Mouse (Mus musculus): ENCODE data around the gene Plbd2.

DNA sequence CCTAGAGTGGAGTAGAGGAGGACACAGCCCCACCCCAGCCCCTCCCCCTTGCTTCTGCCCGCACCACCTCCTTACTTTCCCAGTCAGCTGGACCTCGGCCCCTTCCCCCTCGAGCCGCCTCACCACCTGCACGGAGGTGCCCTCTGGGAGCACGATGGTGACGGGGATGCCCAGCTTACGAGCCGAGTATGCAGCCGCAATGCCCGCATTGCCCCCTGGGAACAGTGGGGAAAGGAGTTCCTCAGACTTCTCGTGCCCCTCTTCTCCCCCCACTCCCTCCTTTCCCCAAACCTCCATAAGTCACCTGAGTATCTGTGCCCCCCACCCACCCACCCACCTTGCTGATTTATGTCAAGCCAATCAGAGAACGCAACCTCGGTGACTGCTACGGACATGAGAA lies 41.5 kb downstream of the Plbd2 start:
- TF ChIP-seq CTCF (IDR thresholded peaks at IDR 0.05; ENCODE audit: borderline replicate concordance, insufficient read depth, low read depth, low read length) = no peak
- TF ChIP-seq POLR2A (IDR thresholded peaks at IDR 0.05; ENCODE audit: borderline replicate concordance, insufficient read depth, low read length) = no peak
